Mouse (Mus musculus): ENCODE results near the gene Kcnj14. TPM values are rescaled to one million over a fixed set of nuclear protein-coding genes. Genes with fewer than 3 reads are reported as not detected.

Kcnj14 gene
- total RNA-seq, 2 experiments from 2014 or later: 1.6 to 1.9 TPM

GRCm38 (mm10) chr7:45766764-45767163, 57.8 kb downstream of the Kcnj14 start:
- Histone ChIP-seq H3K4me3 (no peak overlapping the region), H3K27ac (no peak overlapping the region)
- no peak for DNase-seq (ENCODE audit: low spot score in 2 of 2)
- TF ChIP-seq CTCF (conservative IDR thresholded peaks at IDR 0.05): no peak

Other genes with a start within 250 kb of the Kcnj14 start
- gene Fgf21, start 209.3 kb downstream of the Kcnj14 start, total RNA-seq (2021): not detected
- not detected for gene Fut1, start 207.5 kb downstream of the Kcnj14 start, total RNA-seq (2021)
- gene Izumo1, start 203.0 kb downstream of the Kcnj14 start, total RNA-seq (2021): not detected
- 1 to 10 TPM; 6.1 to 7.4 TPM for gene Rasip1, start 197.3 kb downstream of the Kcnj14 start, total RNA-seq (2021)
- gene Mamstr, start 184.8 kb downstream of the Kcnj14 start, total RNA-seq (2021): 1 to 10 TPM; 1.2 to 4.8 TPM
- gene Fut2, start 158.4 kb downstream of the Kcnj14 start, total RNA-seq (2021): under 1 TPM; 0.13 to 0.25 TPM
- gene Ntn5, start 140.8 kb downstream of the Kcnj14 start, total RNA-seq (2021): 1 to 10 TPM; 6.3 to 9.3 TPM
- 1 to 10 TPM; 2.2 to 2.3 TPM for gene Sec1, start 130.4 kb downstream of the Kcnj14 start, total RNA-seq (2021)
- gene Car11, start 124.9 kb downstream of the Kcnj14 start, total RNA-seq (2021): 100 to 1,000 TPM; 184 to 211 TPM
- gene Dbp, start 119.7 kb downstream of the Kcnj14 start, total RNA-seq (2021): 10 to 100 TPM; 69.2 to 72.8 TPM
- gene Rpl18, start 109.3 kb downstream of the Kcnj14 start, total RNA-seq (2021): 100 to 1,000 TPM; 342 to 353 TPM
- gene Sphk2, start 106.8 kb downstream of the Kcnj14 start, total RNA-seq (2021): 10 to 100 TPM; 32.3 to 35.8 TPM
- under 1 TPM; 0.27 to 0.33 TPM for gene Fam83e, start 103.6 kb downstream of the Kcnj14 start, total RNA-seq (2021)
- gene Spaca4, start 99.0 kb downstream of the Kcnj14 start, total RNA-seq (2021): not detected
- gene Lmtk3, start 41.0 kb downstream of the Kcnj14 start, total RNA-seq (2021): 100 to 1,000 TPM; 302 to 329 TPM
- gene Sult2b1, start 40.1 kb downstream of the Kcnj14 start, total RNA-seq (2021): 1 to 10 TPM; 7.1 to 9.7 TPM
- gene Cyth2, start 10.2 kb downstream of the Kcnj14 start, total RNA-seq (2021): 100 to 1,000 TPM; 144 to 149 TPM
- gene Grwd1, start 6.2 kb upstream of the Kcnj14 start, total RNA-seq (2021): 10 to 100 TPM; 20.5 to 22.7 TPM
- gene Kdelr1, start 48.0 kb upstream of the Kcnj14 start, total RNA-seq (2021): 10 to 100 TPM; 78.4 to 81.4 TPM
- 10 to 100 TPM in 1 of 2 experiments, 1 to 10 TPM in 1; 10.0 to 11.6 TPM for gene Grin2d, start 53.6 kb upstream of the Kcnj14 start, total RNA-seq (2021)
- gene Syngr4, start 71.9 kb upstream of the Kcnj14 start, total RNA-seq (2021): not detected
- gene Tmem143, start 72.2 kb upstream of the Kcnj14 start, total RNA-seq (2021): 10 to 100 TPM; 22.1 to 22.8 TPM
- 1 to 10 TPM; 1.5 to 2.3 TPM for gene Emp3, start 96.6 kb upstream of the Kcnj14 start, total RNA-seq (2021)
- gene Ccdc114, start 99.3 kb upstream of the Kcnj14 start, total RNA-seq (2021): 1 to 10 TPM; 3.5 to 3.8 TPM
- 1 to 10 TPM; 1.7 to 2.9 TPM for gene Abcc6, start 205.5 kb upstream of the Kcnj14 start, total RNA-seq (2021)
- 100 to 1,000 TPM; 102 to 103 TPM for gene Nomo1, start 208.9 kb upstream of the Kcnj14 start, total RNA-seq (2021)